Mouse (Mus musculus) myocyte (in vitro differentiated cells): ENCODE measurements around the gene Ldb1. TPM values are rescaled to one million over a fixed set of nuclear protein-coding genes. Genes with fewer than 3 reads are reported as not detected.
A peak's percentile ranks its signal among the peaks of the same experiment; 100 is the strongest.

Experiments used
- H3K27me3 ChIP-seq: one replicate; pipeline ENCODE4 v1.6.1; 2011; ENCODE audit not compliant: control insufficient read depth, insufficient read depth, insufficient read length
- H3K36me3 ChIP-seq: one replicate; pipeline ENCODE4 v1.6.1; 2011; ENCODE audit not compliant: control insufficient read depth, insufficient read depth
- H3K4me2 ChIP-seq: one replicate; pipeline ENCODE4 v1.6.1; 2011; ENCODE audit warnings: low read depth, control low read depth
- H3K4me3 ChIP-seq: one replicate; pipeline ENCODE4 v1.5.1; 2011; ENCODE audit warnings: mild to moderate bottlenecking, control low read depth, moderate library complexity
- H3K79me2 ChIP-seq: one replicate; pipeline ENCODE4 v1.6.1; 2011; ENCODE audit not compliant: control insufficient read depth, insufficient read depth
- H3ac ChIP-seq: one replicate; pipeline ENCODE4 v1.6.1; 2011; ENCODE audit not compliant: control insufficient read depth, insufficient read length
- CEBPB ChIP-seq: IDR thresholded peaks from 2 replicates; pipeline ENCODE4 v1.6.1; 2011; ENCODE audit warnings: mild to moderate bottlenecking, moderate library complexity; ENCODE audit not compliant: poor library complexity, insufficient read depth, severe bottlenecking
- E2F4 ChIP-seq: IDR thresholded peaks from one replicate; pipeline ENCODE4 v1.6.1; 2011; ENCODE audit warnings: mild to moderate bottlenecking, control low read depth, moderate library complexity; ENCODE audit not compliant: insufficient read depth
- MAX ChIP-seq: IDR thresholded peaks from one replicate; pipeline ENCODE4 v1.6.1; 2011; ENCODE audit warnings: low read depth, mild to moderate bottlenecking, control low read depth
- MYOD1 ChIP-seq, 3 experiments: IDR thresholded peaks; one replicate each; pipeline ENCODE4 v1.6.1; 2011; ENCODE audit warnings: control low read depth in 2 of 3, low read depth in 2 of 3, mild to moderate bottlenecking in 2 of 3, moderate library complexity in 1 of 3; ENCODE audit not compliant: insufficient read length in 2 of 3, control insufficient read depth in 1 of 3
- MYOG ChIP-seq, 3 experiments: IDR thresholded peaks; one replicate each; pipeline ENCODE4 v1.6.1; 2011; ENCODE audit warnings: control low read depth in 2 of 3, low read depth in 2 of 3, mild to moderate bottlenecking in 2 of 3; ENCODE audit not compliant: insufficient read length in 2 of 3, control insufficient read depth in 1 of 3, insufficient read depth in 1 of 3
- POLR2A ChIP-seq: IDR thresholded peaks from one replicate; pipeline ENCODE4 v1.6.1; 2011; ENCODE audit warnings: low read depth, mild to moderate bottlenecking, control low read depth, moderate library complexity; ENCODE audit not compliant: insufficient read length
- POLR2AphosphoS2 ChIP-seq: IDR thresholded peaks from one replicate; pipeline ENCODE4 v1.6.1; 2011; ENCODE audit warnings: low read depth, control low read depth; ENCODE audit not compliant: insufficient read length
- REST ChIP-seq: IDR thresholded peaks from one replicate; pipeline ENCODE4 v1.6.1; 2011; ENCODE audit warnings: mild to moderate bottlenecking, control low read depth, moderate library complexity; ENCODE audit not compliant: insufficient read depth, insufficient read length
- SRF ChIP-seq: IDR thresholded peaks from one replicate; pipeline ENCODE4 v1.6.1; 2011; ENCODE audit warnings: low read depth; ENCODE audit not compliant: control insufficient read depth, insufficient read length
- TCF12 ChIP-seq: IDR thresholded peaks from one replicate; pipeline ENCODE4 v1.6.1; 2011; ENCODE audit warnings: mild to moderate bottlenecking, control low read depth; ENCODE audit not compliant: poor library complexity, insufficient read depth, severe bottlenecking
- TCF3 ChIP-seq: IDR thresholded peaks from one replicate; pipeline ENCODE4 v1.6.1; 2011; ENCODE audit warnings: low read depth, control low read depth; ENCODE audit not compliant: insufficient read length
- USF1 ChIP-seq: IDR thresholded peaks from one replicate; pipeline ENCODE4 v1.6.1; 2011; ENCODE audit warnings: low read depth, mild to moderate bottlenecking, control low read depth, moderate library complexity
- polyA plus RNA-seq: library from polyadenylated mRNA; unstranded; fragments of >200 nt; fragmentation: generic; extraction: Trizol; gene quantifications from one replicate; pipeline ENCODE4 v1.2.1, GENCODE M21; 2012; ENCODE audit warnings: missing spikeins

The Ldb1 gene
- polyA plus RNA-seq: 68.7 TPM

- H3K79me2 ChIP-seq: peaks cover 44% of the 10 kb centered on the region
- no peaks in the 10 kb centered on the region for H3K27me3 ChIP-seq
- H3K4me3 ChIP-seq: peak within 1 kb of the TSS; percentile 68
- TF ChIP-seq POLR2A: peak; percentile 96
- peak; percentile 13 for TF ChIP-seq E2F4
- peak in 1 of 3 experiments; percentile 39 for TF ChIP-seq MYOG (IDR thresholded peaks at IDR 0.05; ENCODE audit: control insufficient read depth in 1 of 3, insufficient read depth in 1 of 3, insufficient read length in 2 of 3, low read depth in 2 of 3)
- no peak for TF ChIP-seq USF1
- peak; percentile 93 for TF ChIP-seq POLR2AphosphoS2
- no peak for TF ChIP-seq MYOD1 (IDR thresholded peaks at IDR 0.05; ENCODE audit: control insufficient read depth in 1 of 3, insufficient read length in 2 of 3, low read depth in 2 of 3)
- TF ChIP-seq REST: peak; percentile 33
- H3K36me3 ChIP-seq: no peaks in the 10 kb centered on the region
- H3K4me2 ChIP-seq: peak within 1 kb of the TSS; percentile 98
- peak within 1 kb of the TSS; percentile 91 for H3ac ChIP-seq
Measured at GRCm38 (mm10) chr19:46044993-46045695, at the start of gene Ldb1. TSS of gene Ldb1 (minus strand) at chr19:46045214.

GRCm38 (mm10) chr19:46094144-46094543 is 49.1 kb upstream of the Ldb1 start:
- no peak overlapping the region for H3K4me3 ChIP-seq

GRCm38 (mm10) chr19:46091641-46092040 is 46.6 kb upstream of the Ldb1 start:
- H3K4me2 ChIP-seq: no peak overlapping the region
- TF ChIP-seq E2F4 (no peak), POLR2AphosphoS2 (no peak), MYOG (IDR thresholded peaks at IDR 0.05; ENCODE audit: control insufficient read depth in 1 of 3, insufficient read depth in 1 of 3, insufficient read length in 2 of 3, low read depth in 2 of 3) (no peak), REST (no peak), TCF12 (no peak), USF1 (no peak), CEBPB (no peak), SRF (no peak)
- H3K4me3 ChIP-seq: no peak overlapping the region
- H3ac ChIP-seq: no peak overlapping the region
- no peaks in the 10 kb centered on the region for H3K27me3 ChIP-seq
- no peaks in the 10 kb centered on the region for H3K79me2 ChIP-seq
- H3K36me3 ChIP-seq: no peaks in the 10 kb centered on the region

More at GRCm38 (mm10) chr19:46094144-46094543, 49.1 kb upstream of the Ldb1 start:
- Histone ChIP-seq H3K36me3 (no peaks in the 10 kb centered on the region), H3K4me2 (no peak overlapping the region), H3K79me2 (no peaks in the 10 kb centered on the region), H3ac (no peak overlapping the region), H3K27me3 (no peaks in the 10 kb centered on the region)
- no peak for TF ChIP-seq POLR2AphosphoS2
- TF ChIP-seq TCF3: no peak
- no peak for TF ChIP-seq MYOG (IDR thresholded peaks at IDR 0.05; ENCODE audit: control insufficient read depth in 1 of 3, insufficient read depth in 1 of 3, insufficient read length in 2 of 3, low read depth in 2 of 3)
- TF ChIP-seq E2F4: no peak
- TF ChIP-seq TCF12: no peak
- no peak for TF ChIP-seq CEBPB
- TF ChIP-seq SRF: no peak
- TF ChIP-seq REST: no peak
- TF ChIP-seq POLR2A: no peak
- TF ChIP-seq MAX: no peak
- no peak for TF ChIP-seq USF1
- no peak for TF ChIP-seq MYOD1 (IDR thresholded peaks at IDR 0.05; ENCODE audit: control insufficient read depth in 1 of 3, insufficient read length in 2 of 3, low read depth in 2 of 3)

GRCm38 (mm10) chr19:46087871-46088270 is 42.9 kb upstream of the Ldb1 start:
- Histone ChIP-seq H3ac (no peak overlapping the region), H3K4me3 (no peak overlapping the region)
- TF ChIP-seq USF1 (no peak), TCF12 (no peak), MAX (no peak), TCF3 (no peak)

GRCm38 (mm10) chr19:46086337-46086736 is 41.3 kb upstream of the Ldb1 start:
- H3K27me3 ChIP-seq: no peaks in the 10 kb centered on the region
- H3K79me2 ChIP-seq: no peaks in the 10 kb centered on the region
- no peak for TF ChIP-seq MYOD1 (IDR thresholded peaks at IDR 0.05; ENCODE audit: control insufficient read depth in 1 of 3, insufficient read length in 2 of 3, low read depth in 2 of 3)
- H3K36me3 ChIP-seq: peaks cover 16% of the 10 kb centered on the region
- no peak overlapping the region for H3ac ChIP-seq
- H3K4me3 ChIP-seq: no peak overlapping the region
- H3K4me2 ChIP-seq: no peak overlapping the region

More at GRCm38 (mm10) chr19:46087871-46088270, 42.9 kb upstream of the Ldb1 start:
- H3K36me3 ChIP-seq: peaks cover 16% of the 10 kb centered on the region
- no peak overlapping the region for H3K4me2 ChIP-seq
- H3K27me3 ChIP-seq: no peaks in the 10 kb centered on the region
- H3K79me2 ChIP-seq: no peaks in the 10 kb centered on the region
